Mouse (Mus musculus): Measurements from ENCODE around the gene P2ry10b. TPM values are rescaled to one million over a fixed set of nuclear protein-coding genes. Genes with fewer than 3 reads are reported as not detected.

P2ry10b gene
- 0.47 and 1.1 TPM in 2 replicates for polyA plus RNA-seq (2012; rRNA removed)

DNA sequence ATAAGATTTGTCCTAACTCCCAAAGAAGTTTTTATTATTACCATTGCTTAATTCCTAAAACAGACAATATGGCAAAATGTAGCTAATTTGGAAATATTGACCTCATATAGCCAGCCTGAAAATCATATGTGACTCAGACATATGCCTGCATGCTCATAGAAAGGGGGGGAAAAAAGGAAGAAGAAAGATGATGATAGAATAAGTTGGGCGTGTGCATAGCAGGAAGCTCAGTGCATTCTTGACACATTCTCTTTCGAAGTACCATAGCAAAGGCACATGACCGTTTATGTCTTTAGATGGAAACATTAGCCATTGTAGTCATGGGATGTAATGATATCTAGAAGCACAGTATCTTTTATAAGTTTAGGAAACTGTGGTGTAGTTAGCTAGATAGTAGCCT lies at the start of gene P2ry10b:
TSS of gene P2ry10b (plus strand) at position 247 of the 400 bp plus-strand sequence.

Other genes with a start within 250 kb of the P2ry10b start
- 3.0 and 5.4 TPM in 2 replicates for gene Lpar4, start 228.3 kb upstream of the P2ry10b start, polyA plus RNA-seq (2012; rRNA removed)
- gene P2ry10, start 60.4 kb upstream of the P2ry10b start, polyA plus RNA-seq (2012; rRNA removed): 0.06 TPM in 1 of 2 replicates, not detected in the other
- 0.04 and 0.10 TPM in 2 replicates for gene Gpr174, start 107.0 kb downstream of the P2ry10b start, polyA plus RNA-seq (2012; rRNA removed)

All from central nervous system, embryonic 14 days (tissue).